Mouse (Mus musculus): ENCODE results near the gene Cpvl. TPM values are rescaled to one million over a fixed set of nuclear protein-coding genes. Genes with fewer than 3 reads are reported as not detected.

Gene Cpvl
- total and polyA plus RNA-seq, 3 experiments: not detected

- Histone ChIP-seq H3K9ac (ENCODE audit: insufficient read depth, low read depth) (no peak overlapping the region), H3K4me3 (replicated peaks in 1 of 3; ENCODE audit: low read depth in 2 of 3, low read length in 2 of 3, poor library complexity in 1 of 3) (no peak overlapping the region), H3K27ac (ENCODE audit: insufficient read depth, low read depth) (no peak overlapping the region), H3K27me3 (replicated peaks) (no peaks in the 10 kb centered on the region), H3K9me3 (replicated peaks; ENCODE audit: low read length) (no peaks in the 10 kb centered on the region), H3K4me2 (ENCODE audit: insufficient read depth, low read depth, poor library complexity, severe bottlenecking) (no peak overlapping the region), H3K36me3 (replicated peaks in 1 of 2; ENCODE audit: control insufficient read depth in 1 of 2, insufficient read depth in 1 of 2, low read length in 1 of 2) (no peaks in the 10 kb centered on the region), H3K4me1 (ENCODE audit: control insufficient read depth in 1 of 2, insufficient read depth in 2 of 2) (no peaks in the 10 kb centered on the region), H3K79me2 (replicated peaks; ENCODE audit: control insufficient read depth, extremely low read depth, insufficient read depth, poor library complexity, severe bottlenecking) (no peaks in the 10 kb centered on the region)
- dilution Hi-C loops (cut with MboI; ENCODE audit: extremely low pct_ligation_motif_present, extremely low pct_unique_long_range_greater_than_20kb, low sequenced_read_pairs): no loop called here
- no peak for TF ChIP-seq MEF2A (IDR thresholded peaks at IDR 0.05; ENCODE audit: borderline replicate concordance, low read depth, low read length)
- TF ChIP-seq POLR2AphosphoS2 (IDR thresholded peaks at IDR 0.05; ENCODE audit: low read depth, low read length): no peak
- TF ChIP-seq ELF1 (IDR thresholded peaks at IDR 0.05; ENCODE audit: low read depth, low read length): no peak
- TF ChIP-seq USF1 (IDR thresholded peaks at IDR 0.05; ENCODE audit: low read depth, low read length): no peak
- TF ChIP-seq GABPA (IDR thresholded peaks at IDR 0.05; ENCODE audit: insufficient replicate concordance, low read depth, low read length): no peak
- TF ChIP-seq ZC3H11A (IDR thresholded peaks at IDR 0.05; ENCODE audit: low read depth, low read length): no peak
- no peak for TF ChIP-seq E2F4 (IDR thresholded peaks at IDR 0.05; ENCODE audit: insufficient replicate concordance, low read depth, low read length)
- no peak for TF ChIP-seq HCFC1 (IDR thresholded peaks at IDR 0.05; ENCODE audit: low read depth, low read length)
- no peak for TF ChIP-seq NELFE (IDR thresholded peaks at IDR 0.05; ENCODE audit: low read depth, low read length)
- TF ChIP-seq SMC3 (IDR thresholded peaks at IDR 0.05; ENCODE audit: low read depth, low read length): no peak
- no peak for TF ChIP-seq MAX (IDR thresholded peaks at IDR 0.05; ENCODE audit: low read length)
- no peak for TF ChIP-seq BHLHE40 (IDR thresholded peaks at IDR 0.05; ENCODE audit: low read depth, low read length)
- no peak for TF ChIP-seq MYC (IDR thresholded peaks at IDR 0.05; ENCODE audit: low read depth, low read length)
- TF ChIP-seq JUN (IDR thresholded peaks at IDR 0.05; ENCODE audit: insufficient read depth, low read depth, low read length): no peak
- TF ChIP-seq PAX5 (IDR thresholded peaks at IDR 0.05; ENCODE audit: low read length): no peak
- TF ChIP-seq CHD1 (IDR thresholded peaks at IDR 0.05; ENCODE audit: low read depth, low read length): no peak
- in situ Hi-C loops (cut with MboI; ENCODE audit: low pct_ligation_motif_present, low pct_unique_long_range_greater_than_20kb, low sequenced_read_pairs): no loop called here
- DNase-seq (ENCODE audit: extremely low read depth): no peak
Observed at GRCm38 (mm10) chr6:53920041-53920440, 58.4 kb downstream of the Cpvl start.

DNA sequence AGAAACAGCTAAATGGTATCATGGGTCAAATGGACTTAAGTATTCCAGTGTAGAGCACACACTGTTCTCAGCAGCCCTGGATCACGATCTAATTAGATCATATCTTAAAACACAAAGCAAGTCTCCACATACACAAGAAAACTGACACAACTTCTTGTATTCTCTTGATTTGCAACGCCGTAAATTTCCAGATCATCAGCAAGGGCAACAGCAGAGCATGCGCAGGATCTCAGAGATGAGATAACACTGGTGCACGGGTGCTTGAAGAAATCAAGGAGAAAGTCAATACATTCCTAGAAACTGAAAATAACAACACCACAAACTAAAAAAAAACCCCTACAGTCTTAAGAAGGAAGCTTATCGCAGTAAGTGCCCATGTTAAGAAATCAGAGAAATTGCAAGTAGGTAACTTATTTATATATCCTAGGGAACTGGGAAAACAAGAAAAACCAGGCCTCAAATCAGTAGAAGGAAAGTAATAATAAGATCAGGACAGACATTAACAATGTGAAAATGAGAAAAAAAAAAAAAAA is 61.4 kb downstream of the Cpvl start:
- in situ Hi-C loops (cut with MboI; ENCODE audit: low pct_ligation_motif_present, low pct_unique_long_range_greater_than_20kb, low sequenced_read_pairs) (no loop called here), dilution Hi-C loops (cut with MboI; ENCODE audit: extremely low pct_ligation_motif_present, extremely low pct_unique_long_range_greater_than_20kb, low sequenced_read_pairs) (no loop called here)
- Histone ChIP-seq H3K79me2 (replicated peaks; ENCODE audit: control insufficient read depth, extremely low read depth, insufficient read depth, poor library complexity, severe bottlenecking) (no peaks in the 10 kb centered on the region), H3K4me2 (ENCODE audit: insufficient read depth, low read depth, poor library complexity, severe bottlenecking) (no peak overlapping the region), H3K4me3 (replicated peaks in 1 of 3; ENCODE audit: low read depth in 2 of 3, low read length in 2 of 3, poor library complexity in 1 of 3) (no peak overlapping the region), H3K27ac (ENCODE audit: insufficient read depth, low read depth) (no peak overlapping the region), H3K36me3 (replicated peaks in 1 of 2; ENCODE audit: control insufficient read depth in 1 of 2, insufficient read depth in 1 of 2, low read length in 1 of 2) (no peaks in the 10 kb centered on the region), H3K9me3 (replicated peaks; ENCODE audit: low read length) (no peaks in the 10 kb centered on the region), H3K9ac (ENCODE audit: insufficient read depth, low read depth) (no peak overlapping the region), H3K4me1 (ENCODE audit: control insufficient read depth in 1 of 2, insufficient read depth in 2 of 2) (no peaks in the 10 kb centered on the region), H3K27me3 (replicated peaks) (no peaks in the 10 kb centered on the region)
- TF ChIP-seq JUN (IDR thresholded peaks at IDR 0.05; ENCODE audit: insufficient read depth, low read depth, low read length) (no peak), SMC3 (IDR thresholded peaks at IDR 0.05; ENCODE audit: low read depth, low read length) (no peak), USF2 (conservative IDR thresholded peaks at IDR 0.05; ENCODE audit: low read depth, low read length) (no peak), ZNF384 (IDR thresholded peaks at IDR 0.05; ENCODE audit: low read depth, low read length) (no peak), POLR2AphosphoS2 (IDR thresholded peaks at IDR 0.05; ENCODE audit: low read depth, low read length) (no peak), IRF4 (IDR thresholded peaks at IDR 0.05; ENCODE audit: low read depth, low read length) (no peak), EP300 (IDR thresholded peaks at IDR 0.05; ENCODE audit: low read length) (no peak), NRF1 (IDR thresholded peaks at IDR 0.05; ENCODE audit: low read depth, low read length) (no peak), TCF12 (IDR thresholded peaks at IDR 0.05; ENCODE audit: low read depth, low read length) (no peak), KAT2A (IDR thresholded peaks at IDR 0.05; ENCODE audit: insufficient replicate concordance, low read length) (no peak), BHLHE40 (IDR thresholded peaks at IDR 0.05; ENCODE audit: low read depth, low read length) (no peak), RCOR1 (conservative IDR thresholded peaks at IDR 0.05; ENCODE audit: low read depth, low read length) (no peak), CHD1 (IDR thresholded peaks at IDR 0.05; ENCODE audit: low read depth, low read length) (no peak), SIN3A (IDR thresholded peaks at IDR 0.05; ENCODE audit: low read length) (no peak), UBTF (IDR thresholded peaks at IDR 0.05; ENCODE audit: low read depth, low read length) (no peak), MEF2A (IDR thresholded peaks at IDR 0.05; ENCODE audit: borderline replicate concordance, low read depth, low read length) (no peak), GABPA (IDR thresholded peaks at IDR 0.05; ENCODE audit: insufficient replicate concordance, low read depth, low read length) (no peak), MYC (IDR thresholded peaks at IDR 0.05; ENCODE audit: low read depth, low read length) (no peak), MAFK (IDR thresholded peaks at IDR 0.05; ENCODE audit: insufficient replicate concordance, low read length) (no peak), PAX5 (IDR thresholded peaks at IDR 0.05; ENCODE audit: low read length) (no peak)
- DNase-seq (ENCODE audit: extremely low read depth): no peak

Data from CH12.LX (cell line).